Mouse (Mus musculus) embryonic fibroblast, embryonic 13.5 days (primary cell): ENCODE results near the gene Cmtm6.

Source experiments
- CTCF ChIP-seq: IDR thresholded peaks from 2 replicates; pipeline ENCODE4 v1.5.1; 2011; ENCODE audit warnings: mild to moderate bottlenecking, control low read depth, low read length, moderate library complexity, borderline replicate concordance; ENCODE audit not compliant: insufficient read depth
- POLR2A ChIP-seq: IDR thresholded peaks from 2 replicates; pipeline ENCODE4 v1.6.1; 2011; ENCODE audit warnings: low read depth, mild to moderate bottlenecking, control low read depth, low read length, moderate library complexity

DNA sequence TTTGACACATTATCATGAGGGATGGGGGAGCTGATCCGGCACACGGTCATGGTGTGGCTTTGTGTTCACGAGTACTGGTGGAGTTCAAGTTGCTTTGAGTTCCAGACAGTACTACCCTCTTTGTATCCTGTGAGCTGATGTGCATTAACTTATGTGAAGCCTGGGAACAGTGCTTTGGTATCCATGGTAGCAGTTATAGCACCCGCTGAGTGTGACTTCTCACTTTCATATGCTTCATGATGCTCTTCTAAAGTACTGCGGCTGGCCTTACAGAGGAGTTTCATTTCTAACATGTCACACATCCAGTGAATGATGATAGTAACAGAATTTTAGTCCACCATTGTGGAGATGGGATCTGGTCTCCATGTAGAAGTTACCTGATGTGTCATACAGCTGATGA is 33.0 kb upstream of the Cmtm6 start:
- TF ChIP-seq CTCF, result no peak
- TF ChIP-seq POLR2A, result no peak
